Mouse (Mus musculus) midbrain, embryonic 10.5 days (tissue): ENCODE data around the gene Fbln2. TPM values are rescaled to one million over a fixed set of nuclear protein-coding genes. Genes with fewer than 3 reads are reported as not detected.

ENCODE experiments used
- DNase-seq: peaks from one replicate; pipeline ENCODE4 v3.0.0-alpha.2; 2017; ENCODE audit warnings: low spot score
- H3K27ac ChIP-seq: fragments of 300-500 bp; sonication (generic); replicated peaks from 2 replicates; pipeline ENCODE4 v1.5.1; 2016; ENCODE audit warnings: mild to moderate bottlenecking
- H3K27me3 ChIP-seq: fragments of 300-500 bp; sonication (generic); 2 replicates; pipeline ENCODE4 v1.6.1; 2016; ENCODE audit warnings: low read depth, mild to moderate bottlenecking; ENCODE audit not compliant: poor library complexity, severe bottlenecking
- H3K36me3 ChIP-seq: fragments of 300-500 bp; sonication (generic); 2 replicates; pipeline ENCODE4 v1.6.1; 2016; ENCODE audit warnings: mild to moderate bottlenecking, moderate library complexity
- H3K4me1 ChIP-seq: fragments of 300-500 bp; sonication (generic); 2 replicates; pipeline ENCODE4 v1.6.1; 2016
- H3K4me3 ChIP-seq: fragments of 300-500 bp; sonication (generic); 2 replicates; pipeline ENCODE4 v1.5.1; 2016; ENCODE audit warnings: mild to moderate bottlenecking, moderate library complexity
- H3K9me3 ChIP-seq: fragments of 300-500 bp; sonication (generic); replicated peaks from 2 replicates; pipeline ENCODE4 v1.6.1; 2016; ENCODE audit warnings: mild to moderate bottlenecking
- WGBS: fragments of 180-500 bp; shearing (Covaris S2); methylation state at CpG from one replicate; pipeline ENCODE4 v1.1.7; 2016; 5-methylcytosine and 5-hydroxymethylcytosine counted together
- polyA plus RNA-seq: library from polyadenylated mRNA; unstranded; fragments of >200 nt; fragmentation: Nextera tagmentation; extraction: Ambion mirVana; gene quantifications from 2 replicates; pipeline ENCODE4 v1.2.1, GENCODE M21; 2016

Fbln2 gene
- polyA plus RNA-seq, 1 experiment from 2014 or later, result 24.2 TPM

- H3K27ac ChIP-seq, result no peak overlapping the region
- H3K36me3 ChIP-seq, result no peaks in the 10 kb centered on the region
- H3K9me3 ChIP-seq, result peaks cover 9% of the 10 kb centered on the region
- 74% methylated on average over 9 of the region's 9 CpGs for WGBS
- H3K4me1 ChIP-seq, result no peaks in the 10 kb centered on the region
- DNase-seq, result no peak
- H3K27me3 ChIP-seq, result peaks cover 8% of the 10 kb centered on the region; the same call in 1 of the 2 replicates
- H3K4me3 ChIP-seq, result no peak overlapping the region
Observed at GRCm38 (mm10) chr6:91312491-91312890, 100.2 kb downstream of the Fbln2 start.

Other genes with a start within 250 kb of the Fbln2 start
- 9.3 and 10.7 TPM in 2 replicates for gene Iqsec1, start 223.8 kb upstream of the Fbln2 start, polyA plus RNA-seq
- 26.2 and 29.7 TPM in 2 replicates for gene Nup210, start 95.6 kb upstream of the Fbln2 start, polyA plus RNA-seq
- gene Hdac11, start 55.8 kb upstream of the Fbln2 start, polyA plus RNA-seq, result 9.4 and 12.0 TPM in 2 replicates
- gene Wnt7a, start 198.9 kb downstream of the Fbln2 start, polyA plus RNA-seq, result 14.4 and 16.8 TPM in 2 replicates